Mouse (Mus musculus): ENCODE results near the gene Adat1. TPM values are rescaled to one million over a fixed set of nuclear protein-coding genes. Genes with fewer than 3 reads are reported as not detected.
A peak's percentile ranks its signal among the peaks of the same experiment; 100 is the strongest.

Gene Adat1
- total RNA-seq, 1 experiment, result 11.0 TPM

- Histone ChIP-seq H3K9me3 (ENCODE audit: control insufficient read depth, insufficient read depth, low read depth, low read length) (no peaks in the 10 kb centered on the region), H3K4me3 (ENCODE audit: insufficient read depth in 1 of 2, low read depth in 1 of 2, low read length in 2 of 2, poor library complexity in 1 of 2, severe bottlenecking in 1 of 2) (no peak overlapping the region), H3K4me1 (ENCODE audit: control insufficient read depth in 2 of 2, insufficient read depth in 2 of 2, low read length in 2 of 2, poor library complexity in 1 of 2) (peaks cover 7 to 17% of the 10 kb centered on the region in 2 experiments; a peak in 3 of 4 replicates), H3K36me3 (ENCODE audit: control insufficient read depth, insufficient read depth, low read length, poor library complexity, severe bottlenecking) (no peaks in the 10 kb centered on the region), H3K27ac (ENCODE audit: insufficient read depth, low read depth, low read length, poor library complexity, severe bottlenecking) (no peak overlapping the region; the same call in 1 of the 2 replicates), H3K9ac (ENCODE audit: insufficient read depth, low read depth, low read length, poor library complexity, severe bottlenecking) (no peak overlapping the region; the same call in 1 of the 2 replicates)
- no peak for TF ChIP-seq HCFC1 (IDR thresholded peaks at IDR 0.05; ENCODE audit: borderline replicate concordance, insufficient read depth, low read length)
- no peak for TF ChIP-seq ZC3H11A (IDR thresholded peaks at IDR 0.05; ENCODE audit: borderline replicate concordance, low read depth, low read length)
- no peak for TF ChIP-seq MAFK (IDR thresholded peaks at IDR 0.05; ENCODE audit: insufficient read depth, low read depth, low read length)
- TF ChIP-seq CHD2 (IDR thresholded peaks at IDR 0.05; ENCODE audit: low read depth, low read length), result no peak
- no peak for TF ChIP-seq ZNF384 (IDR thresholded peaks at IDR 0.05; ENCODE audit: low read depth, low read length)
- no peak for DNase-seq (ENCODE audit: low read depth, low spot score)
- in situ Hi-C loops (cut with MboI; ENCODE audit: low sequenced_read_pairs in 2 of 2, unreplicated experiment in 2 of 2), result no loop called here
These were observed 57.9 kb downstream of the Adat1 start for GRCm38 (mm10) chr8:111934201-111934600.

GRCm38 (mm10) chr8:111933348-111934076 is 58.6 kb downstream of the Adat1 start, which contains the start of gene Tmem231:
TSS of gene Tmem231 (minus strand) at chr8:111933881.
- Histone ChIP-seq H3K9me3 (ENCODE audit: control insufficient read depth, insufficient read depth, low read depth, low read length) (no peaks in the 10 kb centered on the region), H3K27ac (ENCODE audit: insufficient read depth, low read depth, low read length, poor library complexity, severe bottlenecking) (peak within 1 kb of the TSS; percentile 56; the same call in 1 of the 2 replicates), H3K4me3 (ENCODE audit: insufficient read depth in 1 of 2, low read depth in 1 of 2, low read length in 2 of 2, poor library complexity in 1 of 2, severe bottlenecking in 1 of 2) (peak within 1 kb of the TSS; percentile 67 to 92), H3K4me1 (ENCODE audit: control insufficient read depth in 2 of 2, insufficient read depth in 2 of 2, low read length in 2 of 2, poor library complexity in 1 of 2) (peaks cover 4 to 15% of the 10 kb centered on the region in 2 experiments; a peak in 2 of 4 replicates), H3K9ac (ENCODE audit: insufficient read depth, low read depth, low read length, poor library complexity, severe bottlenecking) (peak within 1 kb of the TSS; percentile 87), H3K36me3 (ENCODE audit: control insufficient read depth, insufficient read depth, low read length, poor library complexity, severe bottlenecking) (no peaks in the 10 kb centered on the region)
- peak; percentile 93 for DNase-seq (ENCODE audit: low read depth, low spot score)
- TF ChIP-seq HCFC1 (IDR thresholded peaks at IDR 0.05; ENCODE audit: borderline replicate concordance, insufficient read depth, low read length), result no peak
- TF ChIP-seq ZNF384 (IDR thresholded peaks at IDR 0.05; ENCODE audit: low read depth, low read length), result peak; percentile 57; the same call in 1 of the 2 replicates
- in situ Hi-C loops (cut with MboI; ENCODE audit: low sequenced_read_pairs in 2 of 2, unreplicated experiment in 2 of 2), result no loop called here

GRCm38 (mm10) chr8:111932580-111933336 is 59.3 kb downstream of the Adat1 start:
- peaks cover 4 to 15% of the 10 kb centered on the region in 2 experiments; a peak in 2 of 4 replicates for H3K4me1 ChIP-seq (ENCODE audit: control insufficient read depth in 2 of 2, insufficient read depth in 2 of 2, low read length in 2 of 2, poor library complexity in 1 of 2)
- H3K9me3 ChIP-seq (ENCODE audit: control insufficient read depth, insufficient read depth, low read depth, low read length), result no peaks in the 10 kb centered on the region
- no peaks in the 10 kb centered on the region for H3K36me3 ChIP-seq (ENCODE audit: control insufficient read depth, insufficient read depth, low read length, poor library complexity, severe bottlenecking)
- peak overlapping the region; percentile 56; the same call in 1 of the 2 replicates for H3K27ac ChIP-seq (ENCODE audit: insufficient read depth, low read depth, low read length, poor library complexity, severe bottlenecking)
- DNase-seq (ENCODE audit: low read depth, low spot score), result peak; percentile 83
- peak overlapping the region; percentile 67 to 92 for H3K4me3 ChIP-seq (ENCODE audit: insufficient read depth in 1 of 2, low read depth in 1 of 2, low read length in 2 of 2, poor library complexity in 1 of 2, severe bottlenecking in 1 of 2)
- TF ChIP-seq CHD2 (IDR thresholded peaks at IDR 0.05; ENCODE audit: low read depth, low read length), result no peak
- TF ChIP-seq ZC3H11A (IDR thresholded peaks at IDR 0.05; ENCODE audit: borderline replicate concordance, low read depth, low read length), result no peak
- no peak for TF ChIP-seq ZNF384 (IDR thresholded peaks at IDR 0.05; ENCODE audit: low read depth, low read length)
- TF ChIP-seq MAFK (IDR thresholded peaks at IDR 0.05; ENCODE audit: insufficient read depth, low read depth, low read length), result no peak
- TF ChIP-seq HCFC1 (IDR thresholded peaks at IDR 0.05; ENCODE audit: borderline replicate concordance, insufficient read depth, low read length), result no peak
- peak overlapping the region; percentile 87 for H3K9ac ChIP-seq (ENCODE audit: insufficient read depth, low read depth, low read length, poor library complexity, severe bottlenecking)
- in situ Hi-C loops (cut with MboI; ENCODE audit: low sequenced_read_pairs in 2 of 2, unreplicated experiment in 2 of 2), result no loop called here

- Histone ChIP-seq H3K27ac (ENCODE audit: insufficient read depth, low read depth, low read length, poor library complexity, severe bottlenecking) (no peak overlapping the region), H3K4me3 (ENCODE audit: insufficient read depth in 1 of 2, low read depth in 1 of 2, low read length in 2 of 2, poor library complexity in 1 of 2, severe bottlenecking in 1 of 2) (no peak overlapping the region), H3K9me3 (ENCODE audit: control insufficient read depth, insufficient read depth, low read depth, low read length) (no peaks in the 10 kb centered on the region), H3K4me1 (ENCODE audit: control insufficient read depth in 2 of 2, insufficient read depth in 2 of 2, low read length in 2 of 2, poor library complexity in 1 of 2) (peaks cover 4 to 15% of the 10 kb centered on the region in 2 experiments; a peak in 2 of 4 replicates), H3K9ac (ENCODE audit: insufficient read depth, low read depth, low read length, poor library complexity, severe bottlenecking) (no peak overlapping the region; the same call in 1 of the 2 replicates), H3K36me3 (ENCODE audit: control insufficient read depth, insufficient read depth, low read length, poor library complexity, severe bottlenecking) (peaks cover 3% of the 10 kb centered on the region; the same call in 1 of the 2 replicates)
- TF ChIP-seq MAFK (IDR thresholded peaks at IDR 0.05; ENCODE audit: insufficient read depth, low read depth, low read length), result peak; percentile 97
- no peak for TF ChIP-seq CHD2 (IDR thresholded peaks at IDR 0.05; ENCODE audit: low read depth, low read length)
- in situ Hi-C loops (cut with MboI; ENCODE audit: low sequenced_read_pairs in 2 of 2, unreplicated experiment in 2 of 2), result no loop called here
- no peak for DNase-seq (ENCODE audit: low read depth, low spot score)
These were observed 60.4 kb downstream of the Adat1 start for GRCm38 (mm10) chr8:111931721-111932120.

Measured in ES-E14 (cell line).